Mouse (Mus musculus) lung, postnatal 36 days (tissue): ENCODE data around the gene Olfr1380.
"Not testable (repeated sequence)": the region's sequence is repeated elsewhere in the genome, so short reads cannot be mapped to it uniquely, and the experiment has no call there.

Experiments
- DNase-seq: peaks from one replicate; pipeline ENCODE4 v3.0.0; 2022; ENCODE audit warnings: mixed read lengths

The Olfr1380 gene

GRCm38 (mm10) chr11:49556578-49556977 lies at the start of gene Olfr1380:
TSS of gene Olfr1380 (plus strand) at chr11:49556878.
- not testable (repeated sequence) for DNase-seq

- DNase-seq = no peak
These were observed 38.6 kb upstream of the Olfr1380 start for GRCm38 (mm10) chr11:49518086-49518485.

GRCm38 (mm10) chr11:49519348-49519747 lies 37.3 kb upstream of the Olfr1380 start, which contains the start of gene Olfr1383:
TSS of gene Olfr1383 (plus strand) at chr11:49519648.
- DNase-seq = no peak

- DNase-seq = no peak
These were observed 28.7 kb upstream of the Olfr1380 start, which contains the start of gene Olfr1382 for GRCm38 (mm10) chr11:49527947-49528346. TSS of gene Olfr1382 (plus strand) at chr11:49528247.

GRCm38 (mm10) chr11:49532761-49533160 lies 23.9 kb upstream of the Olfr1380 start:
- no peak for DNase-seq

- DNase-seq = not testable (repeated sequence)
These were observed 20.0 kb upstream of the Olfr1380 start for GRCm38 (mm10) chr11:49536631-49537030.

GRCm38 (mm10) chr11:49543149-49543548 lies 13.5 kb upstream of the Olfr1380 start, which contains the start of gene Olfr1381:
TSS of gene Olfr1381 (plus strand) at chr11:49543449.
- not testable (repeated sequence) for DNase-seq

- not testable (repeated sequence) for DNase-seq
These were observed 2.6 kb upstream of the Olfr1380 start for GRCm38 (mm10) chr11:49554033-49554432.

- peak; percentile 6 for DNase-seq
These were observed 18.4 kb downstream of the Olfr1380 start for GRCm38 (mm10) chr11:49575054-49575453.

GRCm38 (mm10) chr11:49580452-49580851 lies 23.8 kb downstream of the Olfr1380 start:
- not testable (repeated sequence) for DNase-seq

GRCm38 (mm10) chr11:49590213-49590612 lies 33.5 kb downstream of the Olfr1380 start:
- no peak for DNase-seq

- DNase-seq = peak; percentile 9
These were observed 40.5 kb downstream of the Olfr1380 start for GRCm38 (mm10) chr11:49597149-49597548.

- not testable (repeated sequence) for DNase-seq
These were observed 51.6 kb downstream of the Olfr1380 start for GRCm38 (mm10) chr11:49608306-49608705.

GRCm38 (mm10) chr11:49608938-49609867 lies 52.5 kb downstream of the Olfr1380 start, which contains the start of gene Flt4:
TSS of gene Flt4 (plus strand) at chr11:49609263.
- DNase-seq = peak; percentile 33

- DNase-seq = peak; percentile 74
These were observed 53.5 kb downstream of the Olfr1380 start for GRCm38 (mm10) chr11:49609868-49610824.

- not testable (repeated sequence) for DNase-seq
These were observed 54.7 kb downstream of the Olfr1380 start for GRCm38 (mm10) chr11:49611349-49611748.

GRCm38 (mm10) chr11:49612154-49612553 lies 55.5 kb downstream of the Olfr1380 start:
- DNase-seq = no peak

- DNase-seq = peak; percentile 74
These were observed 56.7 kb downstream of the Olfr1380 start for GRCm38 (mm10) chr11:49613349-49613748.
